In genomic region chr11:104164257-104164656, GRCm38 (mm10) we compare ENCODE assay signal across 1 mouse cellular context.
TF ChIP-seq lines count a peak whose summit lies in the region.

No protein-coding gene starts in this region.

TF ChIP-seq in CH12.LX, 34 proteins besides CTCF, POLR2A, EP300 and RAD21 (continued from another document):
- TF ChIP-seq JUND (conservative IDR thresholded peaks at IDR 0.05; ENCODE audit: low read depth, low read length) (0 out of 2 replicates have a peak, but pooled peaks have one; percentile 44), MAX (IDR thresholded peaks at IDR 0.05; ENCODE audit: low read length) (peak; percentile 85)
